Mouse (Mus musculus) limb, embryonic 14.5 days (tissue): ENCODE data around the gene Plekhb2. TPM values are rescaled to one million over a fixed set of nuclear protein-coding genes. Genes with fewer than 3 reads are reported as not detected.

Experiments
- ATAC-seq: fragments of 200-750 bp; cut with Nextera tagmentation; 2 replicates; pipeline ENCODE4 v1.8.0; 2017; ENCODE audit warnings: low read depth, moderate number of reproducible peaks, moderate TSS enrichment; ENCODE audit not compliant: low FRiP score
- DNase-seq: peaks from one replicate; pipeline ENCODE4 v3.0.0-alpha.2; 2015; ENCODE audit warnings: low spot score
- H3K27ac ChIP-seq: fragments of 300-500 bp; sonication (generic); replicated peaks from 2 replicates; pipeline ENCODE4 v1.5.1; 2014; ENCODE audit warnings: low read depth, mild to moderate bottlenecking, low read length, moderate library complexity, mixed read lengths
- H3K27me3 ChIP-seq: fragments of 300-500 bp; sonication (generic); 2 replicates; pipeline ENCODE4 v1.6.1; 2014; ENCODE audit warnings: low read length, mixed read lengths; ENCODE audit not compliant: control insufficient read depth, insufficient read depth
- H3K36me3 ChIP-seq: fragments of 300-500 bp; sonication (generic); 2 replicates; pipeline ENCODE4 v1.6.1; 2014; ENCODE audit warnings: mild to moderate bottlenecking, low read length, moderate library complexity, mixed read lengths; ENCODE audit not compliant: control insufficient read depth, insufficient read depth
- H3K4me1 ChIP-seq: fragments of 300-500 bp; sonication (generic); 2 replicates; pipeline ENCODE4 v1.6.1; 2014; ENCODE audit warnings: antibody characterized with exemption, low read length, mixed read lengths; ENCODE audit not compliant: control insufficient read depth, insufficient read depth
- H3K4me2 ChIP-seq: fragments of 300-500 bp; sonication (generic); replicated peaks from 2 replicates; pipeline ENCODE4 v1.6.1; 2014; ENCODE audit warnings: low read depth, mild to moderate bottlenecking, low read length, moderate library complexity; ENCODE audit not compliant: severe bottlenecking
- H3K4me3 ChIP-seq: fragments of 300-500 bp; sonication (generic); replicated peaks from 2 replicates; pipeline ENCODE4 v1.5.1; 2014; ENCODE audit warnings: low read length
- H3K9ac ChIP-seq: fragments of 300-500 bp; sonication (generic); 2 replicates; pipeline ENCODE4 v1.6.1; 2014; ENCODE audit warnings: mild to moderate bottlenecking, low read depth, low read length, moderate library complexity; ENCODE audit not compliant: severe bottlenecking
- H3K9me3 ChIP-seq: fragments of 300-500 bp; sonication (generic); 2 replicates; pipeline ENCODE4 v1.6.1; 2016; ENCODE audit warnings: low read length; ENCODE audit not compliant: control insufficient read depth
- POLR2A ChIP-seq: fragments of 200-500 bp; IDR thresholded peaks from 2 replicates; pipeline ENCODE4 v1.8.0; 2012; ENCODE audit warnings: inconsistent platforms, mild to moderate bottlenecking, moderate library complexity, borderline replicate concordance; ENCODE audit not compliant: insufficient read depth, insufficient read length; ENCODE audit errors: extremely low read depth
- WGBS: fragments of 180-500 bp; shearing (Covaris S2); extraction: QIAGEN DNeasy Blood & Tissue Kit; methylation state at CpG from one replicate; pipeline ENCODE4 v1.1.7; 2014; 5-methylcytosine and 5-hydroxymethylcytosine counted together
- polyA plus RNA-seq, 2 experiments: library from polyadenylated mRNA; depleted of rRNA in 1 of 2; stranded (reverse) in 1 of 2; unstranded in 1 of 2; fragments of >200 nt; fragmentation: Nextera tagmentation in 1 of 2; extraction: Ambion mirVana in 1 of 2; gene quantifications; 2 replicates each; pipeline versions ENCODE4 v1.2.1 to v1.2.3; 2012 to 2014

The Plekhb2 gene
- polyA plus RNA-seq, 2 experiments, result 9.5 to 15.6 TPM

DNA sequence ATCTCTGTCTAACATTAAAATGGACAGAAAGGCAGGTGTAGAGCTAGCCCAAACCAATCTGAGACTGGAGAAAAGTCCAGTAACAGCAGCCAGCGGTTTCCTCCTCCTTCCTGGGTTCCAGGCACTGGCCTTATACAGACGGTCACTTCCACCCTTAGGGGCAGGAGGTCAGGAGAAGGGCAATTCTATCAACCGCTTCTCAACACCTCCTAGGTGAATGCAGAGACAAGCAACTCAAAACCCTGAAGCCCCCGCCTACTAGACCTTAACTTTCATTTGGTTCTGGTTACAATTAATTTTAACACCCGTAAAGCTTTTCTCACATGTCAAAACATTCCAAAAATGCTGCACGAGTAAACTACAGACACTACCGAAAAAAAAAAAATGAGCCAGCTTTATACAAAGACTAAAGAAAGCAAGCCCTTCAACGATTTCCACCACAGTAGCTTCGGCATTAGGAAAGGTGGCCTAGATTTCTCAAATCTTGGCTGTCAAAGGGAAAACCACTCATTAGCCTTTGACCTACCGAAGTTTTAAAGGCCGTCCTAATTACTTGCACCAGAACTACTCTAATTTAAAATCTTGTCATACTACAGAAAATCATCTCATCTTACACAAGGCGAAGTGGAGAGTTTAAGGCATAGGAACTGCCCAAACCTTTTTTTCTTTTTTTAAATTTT is 7.9 kb upstream of the Plekhb2 start:
- peak overlapping the region; percentile 97 for H3K27ac ChIP-seq
- H3K9me3 ChIP-seq, result no peaks in the 10 kb centered on the region
- peak overlapping the region; percentile 69 for H3K4me2 ChIP-seq
- H3K4me1 ChIP-seq, result peaks cover 23% of the 10 kb centered on the region
- TF ChIP-seq POLR2A, result no peak
- peak overlapping the region; percentile 97 for H3K9ac ChIP-seq
- peak overlapping the region; percentile 65 for H3K4me3 ChIP-seq
- H3K27me3 ChIP-seq, result no peaks in the 10 kb centered on the region
- 1% methylated on average over 12 of the region's 12 CpGs for WGBS
- no peak for DNase-seq
- no peak for ATAC-seq
- no peaks in the 10 kb centered on the region for H3K36me3 ChIP-seq

DNA sequence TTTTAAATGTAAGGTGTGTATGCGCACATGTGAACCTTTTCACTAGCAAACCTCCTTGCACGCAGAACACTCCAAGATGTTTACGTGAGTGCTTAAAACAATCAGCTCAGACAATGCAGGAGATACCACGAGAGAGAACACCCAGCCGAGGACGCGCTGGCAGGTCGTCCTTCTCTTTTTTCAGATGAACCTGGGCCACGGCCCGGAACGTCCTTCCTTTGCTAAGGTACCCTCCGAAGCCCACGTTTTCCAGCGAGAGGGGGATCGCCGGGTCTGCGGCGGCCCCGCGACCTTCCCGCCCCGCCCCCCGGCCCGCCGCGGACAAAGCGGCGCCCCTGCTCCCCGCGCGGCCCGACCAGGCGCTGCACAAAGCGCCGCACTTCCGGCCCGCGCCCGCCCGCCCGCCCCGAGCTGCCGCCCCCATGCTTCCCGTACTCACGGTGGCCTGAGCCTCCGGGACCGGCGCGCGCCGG is 7.4 kb upstream of the Plekhb2 start:
- Histone ChIP-seq H3K27ac (peak overlapping the region; percentile 97), H3K4me3 (peak overlapping the region; percentile 65), H3K27me3 (no peaks in the 10 kb centered on the region), H3K9me3 (no peaks in the 10 kb centered on the region), H3K4me2 (peak overlapping the region; percentile 69), H3K36me3 (no peaks in the 10 kb centered on the region), H3K9ac (peak overlapping the region; percentile 97), H3K4me1 (peaks cover 23% of the 10 kb centered on the region)
- DNase-seq, result peak; percentile 62
- peak; percentile 84 for ATAC-seq
- TF ChIP-seq POLR2A, result no peak
- WGBS, result under 1% methylated on average over 26 of the region's 51 CpGs

DNA sequence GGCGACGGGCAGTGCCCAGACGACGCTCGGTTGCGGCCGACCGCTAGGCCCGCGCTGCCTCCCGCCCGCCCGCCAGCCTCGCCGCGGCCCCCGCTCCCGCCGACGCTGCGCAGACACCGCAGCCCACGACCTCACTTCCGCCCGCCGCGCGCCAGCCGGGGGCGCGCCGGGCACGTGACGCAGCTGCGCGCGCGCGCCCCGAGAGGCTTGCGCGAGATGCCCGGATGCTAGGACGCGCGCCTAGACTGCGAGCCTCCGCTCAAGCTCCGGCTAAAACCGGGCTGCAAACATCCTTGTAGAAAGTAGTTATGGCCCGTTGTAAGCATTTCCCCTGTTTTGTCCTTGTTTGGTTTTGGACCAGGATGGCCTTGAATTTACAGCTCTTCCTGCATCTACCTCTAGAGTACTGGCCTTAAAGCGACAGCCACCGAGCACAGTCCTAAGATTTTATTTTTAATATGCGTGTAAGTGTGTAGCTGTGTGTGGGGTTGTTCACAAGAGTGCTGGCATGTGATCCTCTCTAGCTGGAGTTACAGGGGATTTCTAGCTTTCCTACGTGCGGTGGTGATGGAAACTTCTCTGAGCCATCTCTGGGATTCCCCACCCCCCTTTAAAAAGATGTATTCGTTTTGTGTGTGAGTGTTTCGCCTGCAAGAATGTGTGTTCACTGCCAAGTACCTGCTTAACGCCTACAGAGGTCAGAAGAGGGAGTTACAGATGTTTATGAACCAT is 6.7 kb upstream of the Plekhb2 start, which contains the start of gene Fam168b:
TSS of gene Fam168b (minus strand) at position 179 of the 732 bp plus-strand sequence.
- peak within 1 kb of the TSS; percentile 97 for H3K9ac ChIP-seq
- peak; percentile 88; the same call in 1 of the 2 replicates for TF ChIP-seq POLR2A
- WGBS, result 2% methylated on average over 46 of the region's 59 CpGs

GRCm38 (mm10) chr1:34847070-34847469 is 2.7 kb upstream of the Plekhb2 start:
- Histone ChIP-seq H3K4me1 (no peaks in the 10 kb centered on the region), H3K9me3 (no peaks in the 10 kb centered on the region), H3K27ac (no peak overlapping the region), H3K4me2 (no peak overlapping the region), H3K36me3 (no peaks in the 10 kb centered on the region), H3K9ac (no peak overlapping the region), H3K27me3 (no peaks in the 10 kb centered on the region), H3K4me3 (no peak overlapping the region)
- ATAC-seq, result no peak
- no peak for DNase-seq
- no peak for TF ChIP-seq POLR2A
- 77% methylated on average over 3 of the region's 3 CpGs for WGBS

More for the DNA sequence above, 6.7 kb upstream of the Plekhb2 start, which contains the start of gene Fam168b:
- Histone ChIP-seq H3K27me3 (no peaks in the 10 kb centered on the region), H3K4me3 (peak within 1 kb of the TSS; percentile 65), H3K36me3 (no peaks in the 10 kb centered on the region), H3K4me2 (peak within 1 kb of the TSS; percentile 69), H3K27ac (peak within 1 kb of the TSS; percentile 97), H3K4me1 (peaks cover 23% of the 10 kb centered on the region), H3K9me3 (no peaks in the 10 kb centered on the region)
- ATAC-seq (peak; percentile 90), DNase-seq (peak; percentile 86)

GRCm38 (mm10) chr1:34850343-34851136 is 764 bp downstream of the Plekhb2 start:
- H3K27me3 ChIP-seq, result no peaks in the 10 kb centered on the region
- H3K9ac ChIP-seq, result peak overlapping the region; percentile 79
- no peaks in the 10 kb centered on the region for H3K4me1 ChIP-seq
- peak overlapping the region; percentile 82 for H3K4me2 ChIP-seq
- H3K4me3 ChIP-seq, result peak overlapping the region; percentile 64
- H3K27ac ChIP-seq, result no peak overlapping the region
- WGBS, result 49% methylated on average over 11 of the region's 11 CpGs
- TF ChIP-seq POLR2A, result no peak
- no peak for DNase-seq
- H3K36me3 ChIP-seq, result no peaks in the 10 kb centered on the region
- no peaks in the 10 kb centered on the region for H3K9me3 ChIP-seq
- no peak for ATAC-seq
